Mouse (Mus musculus) MEL (cell line): ENCODE measurements at regions not wholly inside any gene's neighbourhood (a gene's known extent, or its start where the extent isn't known, plus 50 kb on each side); places are given as distances from the start of the nearest gene placed in this dataset.

Experiments used
- DNase-seq: peaks from one replicate; pipeline ENCODE4 v3.0.0; 2011; ENCODE audit warnings: low read depth, low spot score
- H3K27ac ChIP-seq: 2 replicates; pipeline ENCODE4 v1.5.1; 2012; ENCODE audit warnings: low read depth, mild to moderate bottlenecking, control low read depth, low read length, moderate library complexity; ENCODE audit not compliant: control insufficient read depth
- H3K27me3 ChIP-seq, 2 experiments: fragments of 150-350 bp in 1 of 2; sonication (generic) in 1 of 2; 2 replicates each; pipeline ENCODE4 v1.6.1; 2012; ENCODE audit warnings: low read length in 2 of 2, mild to moderate bottlenecking in 2 of 2, improper control_type of control experiment in 1 of 2, moderate library complexity in 1 of 2; ENCODE audit not compliant: insufficient read depth in 2 of 2, control insufficient read depth in 1 of 2
- H3K36me3 ChIP-seq, 2 experiments: 2 replicates each; pipeline ENCODE4 v1.6.1; 2012 to 2014; ENCODE audit warnings: low read length in 2 of 2, improper control_type of control experiment in 1 of 2, inconsistent platforms in 1 of 2, mild to moderate bottlenecking in 1 of 2; ENCODE audit not compliant: insufficient read depth in 2 of 2, control insufficient read depth in 1 of 2
- H3K4me1 ChIP-seq, 2 experiments: fragments of 150-350 bp in 1 of 2; sonication (generic) in 1 of 2; 2 replicates each; pipeline ENCODE4 v1.6.1; 2012; ENCODE audit warnings: low read length in 2 of 2, improper control_type of control experiment in 1 of 2, mild to moderate bottlenecking in 1 of 2; ENCODE audit not compliant: insufficient read depth in 2 of 2, control insufficient read depth in 1 of 2
- H3K4me3 ChIP-seq, 2 experiments: fragments of 150-350 bp in 1 of 2; sonication (generic) in 1 of 2; 2 replicates each; pipeline ENCODE4 v1.5.1; 2012; ENCODE audit warnings: low read depth in 2 of 2, low read length in 2 of 2, mild to moderate bottlenecking in 2 of 2, moderate library complexity in 2 of 2, control low read depth in 1 of 2, improper control_type of control experiment in 1 of 2; ENCODE audit not compliant: control insufficient read depth in 1 of 2, insufficient read depth in 1 of 2
- H3K79me2 ChIP-seq: 2 replicates; pipeline ENCODE4 v1.6.1; 2012; ENCODE audit warnings: mild to moderate bottlenecking, low read length, moderate library complexity; ENCODE audit not compliant: control insufficient read depth, poor library complexity, insufficient read depth
- H3K9ac ChIP-seq: 2 replicates; pipeline ENCODE4 v1.6.1; 2012; ENCODE audit warnings: low read depth, mild to moderate bottlenecking, control low read depth, low read length, moderate library complexity; ENCODE audit not compliant: control insufficient read depth, poor library complexity, severe bottlenecking
- H3K9me3 ChIP-seq: fragments of 150-350 bp; sonication (generic); replicated peaks from 2 replicates; pipeline ENCODE4 v1.6.1; 2012; ENCODE audit warnings: mild to moderate bottlenecking, low read length, improper control_type of control experiment, moderate library complexity; ENCODE audit not compliant: insufficient read depth
- BHLHE40 ChIP-seq: IDR thresholded peaks from 2 replicates; pipeline ENCODE4 v1.6.1; 2012; ENCODE audit warnings: low read depth, mild to moderate bottlenecking, inconsistent platforms, low read length, improper control_type of control experiment, borderline replicate concordance
- CHD1 ChIP-seq: IDR thresholded peaks from 2 replicates; pipeline ENCODE4 v1.6.1; 2012; ENCODE audit warnings: low read depth, mild to moderate bottlenecking, inconsistent platforms, low read length, improper control_type of control experiment
- CHD2 ChIP-seq: IDR thresholded peaks from 2 replicates; pipeline ENCODE4 v1.6.1; 2011; ENCODE audit warnings: low read length, improper control_type of control experiment
- CTCF ChIP-seq, 3 experiments: IDR thresholded peaks in 2 of 3; conservative IDR thresholded peaks in 1 of 3; 2 replicates each; pipeline ENCODE4 v1.5.1; 2011 to 2012; ENCODE audit warnings: low read length in 3 of 3, low read depth in 2 of 3, mild to moderate bottlenecking in 2 of 3, improper control_type of control experiment in 1 of 3, inconsistent platforms in 1 of 3, mixed read lengths in 1 of 3, moderate library complexity in 1 of 3; ENCODE audit not compliant: control insufficient read depth in 1 of 3, insufficient read depth in 1 of 3, poor library complexity in 1 of 3, severe bottlenecking in 1 of 3
- ELF1 ChIP-seq: IDR thresholded peaks from 2 replicates; pipeline ENCODE4 v1.6.1; 2014; ENCODE audit warnings: low read depth, mild to moderate bottlenecking, inconsistent platforms, low read length, improper control_type of control experiment, moderate library complexity
- EP300 ChIP-seq, 2 experiments: IDR thresholded peaks; 2 replicates each; pipeline ENCODE4 v1.6.1; 2011; ENCODE audit warnings: improper control_type of control experiment in 2 of 2, low read length in 2 of 2, low read depth in 1 of 2, mild to moderate bottlenecking in 1 of 2
- GATA1 ChIP-seq: IDR thresholded peaks from 2 replicates; pipeline ENCODE4 v1.6.1; 2011; ENCODE audit warnings: low read depth, low read length, improper control_type of control experiment
- HCFC1 ChIP-seq: IDR thresholded peaks from 2 replicates; pipeline ENCODE4 v1.6.1; 2012; ENCODE audit warnings: low read depth, mild to moderate bottlenecking, inconsistent platforms, low read length, improper control_type of control experiment, moderate library complexity
- KAT2A ChIP-seq: conservative IDR thresholded peaks from 2 replicates; pipeline ENCODE4 v1.6.1; 2012; ENCODE audit warnings: low read depth, low read length, improper control_type of control experiment, inconsistent platforms
- MAFK ChIP-seq: IDR thresholded peaks from 2 replicates; pipeline ENCODE4 v1.6.1; 2011; ENCODE audit warnings: low read depth, mild to moderate bottlenecking, low read length, improper control_type of control experiment, borderline replicate concordance
- MAX ChIP-seq: IDR thresholded peaks from 2 replicates; pipeline ENCODE4 v1.6.1; 2011; ENCODE audit warnings: low read length, improper control_type of control experiment
- MAZ ChIP-seq: IDR thresholded peaks from 2 replicates; pipeline ENCODE4 v1.6.1; 2012; ENCODE audit warnings: low read depth, mild to moderate bottlenecking, inconsistent platforms, low read length, improper control_type of control experiment
- MXI1 ChIP-seq: IDR thresholded peaks from 2 replicates; pipeline ENCODE4 v1.6.1; 2011; ENCODE audit warnings: mild to moderate bottlenecking, low read depth, low read length, improper control_type of control experiment
- MYB ChIP-seq: IDR thresholded peaks from 2 replicates; pipeline ENCODE4 v1.6.1; 2011; ENCODE audit warnings: mild to moderate bottlenecking, low read depth, low read length, improper control_type of control experiment
- NELFE ChIP-seq: IDR thresholded peaks from 2 replicates; pipeline ENCODE4 v1.6.1; 2011; ENCODE audit warnings: low read depth, low read length, improper control_type of control experiment
- POLR2AphosphoS2 ChIP-seq: IDR thresholded peaks from 2 replicates; pipeline ENCODE4 v1.6.1; 2011; ENCODE audit warnings: low read length, improper control_type of control experiment
- SIN3A ChIP-seq: IDR thresholded peaks from 2 replicates; pipeline ENCODE4 v1.6.1; 2012; ENCODE audit warnings: low read length, improper control_type of control experiment, inconsistent platforms
- TBP ChIP-seq: IDR thresholded peaks from 2 replicates; pipeline ENCODE4 v1.8.0; 2011; ENCODE audit warnings: low read depth, low read length, improper control_type of control experiment
- USF2 ChIP-seq, 2 experiments: IDR thresholded peaks; 2 replicates each; pipeline ENCODE4 v1.6.1; 2011 to 2012; ENCODE audit warnings: improper control_type of control experiment in 2 of 2, low read length in 2 of 2, borderline replicate concordance in 1 of 2, inconsistent platforms in 1 of 2, low read depth in 1 of 2, mild to moderate bottlenecking in 1 of 2; ENCODE audit not compliant: insufficient read depth in 1 of 2
- ZKSCAN1 ChIP-seq: IDR thresholded peaks from 2 replicates; pipeline ENCODE4 v1.6.1; 2012; ENCODE audit warnings: low read depth, mild to moderate bottlenecking, inconsistent platforms, low read length, improper control_type of control experiment, moderate library complexity
- ZNF384 ChIP-seq: IDR thresholded peaks from 2 replicates; pipeline ENCODE4 v1.6.1; 2012; ENCODE audit warnings: low read depth, mild to moderate bottlenecking, inconsistent platforms, low read length, improper control_type of control experiment

DNA sequence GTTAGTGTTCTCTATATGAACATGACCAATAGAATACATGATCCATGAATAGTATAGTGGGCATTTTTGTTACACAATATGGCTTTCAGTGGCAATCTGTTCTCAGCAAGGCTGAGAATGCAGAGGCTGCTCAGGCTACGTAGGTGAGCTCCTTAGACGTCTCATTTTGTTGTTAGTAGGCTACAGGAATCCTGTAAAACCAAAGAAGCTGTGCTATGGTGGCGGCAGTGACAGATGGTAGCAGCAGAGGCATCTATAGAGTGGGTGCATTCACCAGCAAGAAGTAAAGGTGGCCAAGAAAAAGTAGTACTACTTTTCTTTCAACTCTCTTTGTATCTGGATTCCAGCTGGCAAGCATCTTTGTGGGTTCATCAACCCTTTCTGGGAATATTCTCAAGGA, 469.8 kb upstream of the Pappa start:
- H3K79me2 ChIP-seq, result no peaks in the 10 kb centered on the region
- H3K4me3 ChIP-seq, result no peak overlapping the region
- H3K27ac ChIP-seq, result no peak overlapping the region
- H3K9ac ChIP-seq, result no peak overlapping the region
- no peaks in the 10 kb centered on the region for H3K27me3 ChIP-seq
- H3K4me1 ChIP-seq, result no peaks in the 10 kb centered on the region
- no peaks in the 10 kb centered on the region for H3K9me3 ChIP-seq
- no peaks in the 10 kb centered on the region for H3K36me3 ChIP-seq
- no peak for DNase-seq
- TF ChIP-seq CTCF (IDR thresholded peaks at IDR 0.05 in 2 of 3, conservative IDR thresholded peaks at IDR 0.05 in 1 of 3; ENCODE audit: control insufficient read depth in 1 of 3, insufficient read depth in 1 of 3, low read depth in 2 of 3, low read length in 3 of 3, poor library complexity in 1 of 3, severe bottlenecking in 1 of 3) (no peak), HCFC1 (no peak), MAFK (no peak), ZKSCAN1 (no peak), ELF1 (no peak), SIN3A (no peak), MXI1 (no peak), EP300 (IDR thresholded peaks at IDR 0.05; ENCODE audit: low read depth in 1 of 2, low read length in 2 of 2) (no peak), POLR2AphosphoS2 (no peak), USF2 (IDR thresholded peaks at IDR 0.05; ENCODE audit: borderline replicate concordance in 1 of 2, insufficient read depth in 1 of 2, low read depth in 1 of 2, low read length in 2 of 2) (no peak), BHLHE40 (no peak)

- Histone ChIP-seq H3K4me3 (no peak overlapping the region), H3K27me3 (no peaks in the 10 kb centered on the region), H3K27ac (no peak overlapping the region), H3K36me3 (no peaks in the 10 kb centered on the region), H3K9me3 (no peaks in the 10 kb centered on the region), H3K79me2 (no peaks in the 10 kb centered on the region), H3K4me1 (no peaks in the 10 kb centered on the region), H3K9ac (no peak overlapping the region)
- DNase-seq, result no peak
- no peak for TF ChIP-seq CHD2
- TF ChIP-seq ZNF384, result no peak
- no peak for TF ChIP-seq MAX
- TF ChIP-seq KAT2A, result no peak
- no peak for TF ChIP-seq MYB
- TF ChIP-seq USF2 (IDR thresholded peaks at IDR 0.05; ENCODE audit: borderline replicate concordance in 1 of 2, insufficient read depth in 1 of 2, low read depth in 1 of 2, low read length in 2 of 2), result no peak
- no peak for TF ChIP-seq POLR2AphosphoS2
- TF ChIP-seq CTCF (IDR thresholded peaks at IDR 0.05 in 2 of 3, conservative IDR thresholded peaks at IDR 0.05 in 1 of 3; ENCODE audit: control insufficient read depth in 1 of 3, insufficient read depth in 1 of 3, low read depth in 2 of 3, low read length in 3 of 3, poor library complexity in 1 of 3, severe bottlenecking in 1 of 3), result no peak
- TF ChIP-seq ELF1, result no peak
- TF ChIP-seq SIN3A, result no peak
- TF ChIP-seq HCFC1, result no peak
- no peak for TF ChIP-seq CHD1
- no peak for TF ChIP-seq NELFE
- no peak for TF ChIP-seq MAZ
- no peak for TF ChIP-seq BHLHE40
- TF ChIP-seq GATA1, result no peak
- TF ChIP-seq TBP, result no peak
Measured at GRCm38 (mm10) chr4:64655534-64655933, 468.4 kb upstream of the Pappa start.
